Mouse (Mus musculus): ENCODE data around the gene St5.

DNA sequence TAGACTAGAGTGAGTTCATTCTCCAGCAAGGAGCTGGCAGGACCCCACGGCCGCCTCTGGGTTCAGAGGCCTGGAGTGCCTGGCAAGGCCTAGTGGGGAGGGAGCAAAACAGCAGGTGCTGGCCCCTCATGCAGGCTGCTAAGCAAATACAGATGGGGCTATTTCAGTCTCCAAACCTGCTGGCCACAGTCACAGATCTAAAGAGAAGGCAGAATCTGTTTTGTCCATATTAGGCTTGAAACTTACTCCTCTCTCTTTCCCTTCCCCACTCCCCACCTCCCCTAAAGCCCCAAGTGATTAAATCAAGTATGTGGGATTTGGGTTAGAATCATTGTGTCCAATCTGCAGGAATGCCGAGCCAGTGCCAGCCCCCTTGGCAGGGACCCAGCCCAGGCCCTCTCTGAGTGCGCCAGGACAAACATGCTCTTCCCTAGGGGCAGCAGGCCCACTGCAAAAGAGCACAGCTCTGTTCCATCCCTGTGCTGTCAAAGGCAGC is 166.9 kb downstream of the St5 start:
- no peak for TF ChIP-seq CTCF (IDR thresholded peaks at IDR 0.05; ENCODE audit: borderline replicate concordance, control insufficient read depth, extremely low read depth, insufficient read depth, low read length, poor library complexity)
- no peak for TF ChIP-seq POLR2A (IDR thresholded peaks at IDR 0.05; ENCODE audit: control insufficient read depth, extremely low read depth, insufficient read depth, low read length, poor library complexity)
